Mouse (Mus musculus) heart, embryonic 14.5 days (tissue): ENCODE results near the gene Gnrhr. TPM values are rescaled to one million over a fixed set of nuclear protein-coding genes. Genes with fewer than 3 reads are reported as not detected.

Source experiments
- ATAC-seq: fragments of 200-750 bp; cut with Nextera tagmentation; 2 replicates; pipeline ENCODE4 v1.8.0; 2017; ENCODE audit warnings: low read depth, moderate TSS enrichment; ENCODE audit not compliant: insufficient number of reproducible peaks, insufficient read depth, low FRiP score
- H3K27ac ChIP-seq, 2 experiments: fragments of 200-500 bp in 1 of 2; fragments of 300-500 bp in 1 of 2; sonication (generic) in 1 of 2; replicated peaks in 1 of 2; 2 replicates each; pipeline ENCODE4 v1.5.1; 2012 to 2014; ENCODE audit warnings: low read depth in 2 of 2, low read length in 2 of 2, control low read depth in 1 of 2, mild to moderate bottlenecking in 1 of 2, mixed read lengths in 1 of 2; ENCODE audit not compliant: control insufficient read depth in 1 of 2, insufficient read depth in 1 of 2
- H3K27me3 ChIP-seq: fragments of 300-500 bp; sonication (generic); 2 replicates; pipeline ENCODE4 v1.6.1; 2014; ENCODE audit warnings: mild to moderate bottlenecking, low read length, control low read depth; ENCODE audit not compliant: control insufficient read depth, insufficient read depth
- H3K36me3 ChIP-seq: fragments of 300-500 bp; sonication (generic); 2 replicates; pipeline ENCODE4 v1.6.1; 2014; ENCODE audit warnings: mild to moderate bottlenecking, control low read depth, low read length, mixed read lengths; ENCODE audit not compliant: control insufficient read depth, insufficient read depth
- H3K4me1 ChIP-seq, 2 experiments: fragments of 200-500 bp in 1 of 2; fragments of 300-500 bp in 1 of 2; sonication (generic) in 1 of 2; 2 replicates each; pipeline ENCODE4 v1.6.1; 2012 to 2014; ENCODE audit warnings: low read length in 2 of 2, control low read depth in 1 of 2, mixed read lengths in 1 of 2; ENCODE audit not compliant: control insufficient read depth in 2 of 2, insufficient read depth in 2 of 2
- H3K4me2 ChIP-seq: fragments of 300-500 bp; sonication (generic); 2 replicates; pipeline ENCODE4 v1.6.1; 2014; ENCODE audit warnings: mild to moderate bottlenecking, low read length
- H3K4me3 ChIP-seq, 2 experiments: fragments of 200-500 bp in 1 of 2; fragments of 300-500 bp in 1 of 2; sonication (generic) in 1 of 2; 2 replicates each; pipeline ENCODE4 v1.5.1; 2012 to 2014; ENCODE audit warnings: low read length in 2 of 2, mild to moderate bottlenecking in 2 of 2, control low read depth in 1 of 2, low read depth in 1 of 2, moderate library complexity in 1 of 2; ENCODE audit not compliant: control insufficient read depth in 1 of 2, insufficient read depth in 1 of 2
- H3K9ac ChIP-seq: fragments of 300-500 bp; sonication (generic); 2 replicates; pipeline ENCODE4 v1.6.1; 2014; ENCODE audit warnings: mild to moderate bottlenecking, low read length
- H3K9me3 ChIP-seq: fragments of 300-500 bp; sonication (generic); 2 replicates; pipeline ENCODE4 v1.6.1; 2016; ENCODE audit warnings: low read length, control low read depth; ENCODE audit not compliant: control insufficient read depth
- WGBS: fragments of 180-500 bp; shearing (Covaris S2); extraction: QIAGEN DNeasy Blood & Tissue Kit; methylation state at CpG from one replicate; pipeline ENCODE4 v1.1.7; 2014; 5-methylcytosine and 5-hydroxymethylcytosine counted together
- polyA plus RNA-seq: library from polyadenylated mRNA; unstranded; fragments of >200 nt; fragmentation: Nextera tagmentation; extraction: Ambion mirVana; gene quantifications from 2 replicates; pipeline ENCODE4 v1.2.1, GENCODE M21; 2014

Gnrhr gene
- polyA plus RNA-seq: not detected in 2 replicates

GRCm38 (mm10) chr5:86197801-86198200 lies at the start of gene Gnrhr:
TSS of gene Gnrhr (minus strand) at chr5:86197901.
- 83% methylated on average over 10 of the region's 10 CpGs for WGBS
- Histone ChIP-seq H3K4me2 (no peak within 1 kb of the TSS), H3K4me3 (no peak within 1 kb of the TSS), H3K27me3 (no peaks in the 10 kb centered on the region), H3K4me1 (no peaks in the 10 kb centered on the region), H3K36me3 (no peaks in the 10 kb centered on the region), H3K9ac (no peak within 1 kb of the TSS), H3K27ac (no peak within 1 kb of the TSS), H3K9me3 (no peaks in the 10 kb centered on the region)
- no peak for ATAC-seq

GRCm38 (mm10) chr5:86246559-86246958 lies 48.9 kb upstream of the Gnrhr start:
- 85% methylated on average over 11 of the region's 11 CpGs for WGBS
- no peaks in the 10 kb centered on the region for H3K4me1 ChIP-seq
- no peaks in the 10 kb centered on the region for H3K9me3 ChIP-seq
- no peak overlapping the region for H3K27ac ChIP-seq
- no peak for ATAC-seq
- H3K36me3 ChIP-seq: no peaks in the 10 kb centered on the region
- H3K4me2 ChIP-seq: no peak overlapping the region
- H3K4me3 ChIP-seq: no peak overlapping the region
- no peak overlapping the region for H3K9ac ChIP-seq
- H3K27me3 ChIP-seq: no peaks in the 10 kb centered on the region

- no peak for ATAC-seq
- H3K27ac ChIP-seq: no peak overlapping the region
- no peak overlapping the region for H3K9ac ChIP-seq
- no peak overlapping the region for H3K4me2 ChIP-seq
- H3K27me3 ChIP-seq: no peaks in the 10 kb centered on the region
- H3K4me3 ChIP-seq: no peak overlapping the region
- no peaks in the 10 kb centered on the region for H3K36me3 ChIP-seq
- H3K4me1 ChIP-seq: no peaks in the 10 kb centered on the region
- no peaks in the 10 kb centered on the region for H3K9me3 ChIP-seq
- WGBS: 63% methylated on average over 1 of the region's 1 CpGs
Measured at GRCm38 (mm10) chr5:86244880-86245279, 47.2 kb upstream of the Gnrhr start.

- Histone ChIP-seq H3K9ac (no peak overlapping the region), H3K27ac (no peak overlapping the region), H3K4me3 (no peak overlapping the region), H3K36me3 (no peaks in the 10 kb centered on the region), H3K4me2 (no peak overlapping the region), H3K4me1 (no peaks in the 10 kb centered on the region), H3K27me3 (no peaks in the 10 kb centered on the region), H3K9me3 (no peaks in the 10 kb centered on the region)
- no peak for ATAC-seq
- 84% methylated on average over 3 of the region's 3 CpGs for WGBS
Measured at GRCm38 (mm10) chr5:86244275-86244674, 46.6 kb upstream of the Gnrhr start.

- 78% methylated on average over 5 of the region's 5 CpGs for WGBS
- H3K27ac ChIP-seq: no peak overlapping the region
- no peak for ATAC-seq
Measured at GRCm38 (mm10) chr5:86227156-86227853, 29.6 kb upstream of the Gnrhr start.

GRCm38 (mm10) chr5:86191356-86191755 lies 6.3 kb downstream of the Gnrhr start:
- no peaks in the 10 kb centered on the region for H3K27me3 ChIP-seq
- ATAC-seq: no peak
- H3K9me3 ChIP-seq: no peaks in the 10 kb centered on the region
- no peaks in the 10 kb centered on the region for H3K36me3 ChIP-seq
- no peaks in the 10 kb centered on the region for H3K4me1 ChIP-seq
- WGBS: 13% methylated on average over 4 of the region's 4 CpGs
- H3K4me2 ChIP-seq: no peak overlapping the region
- no peak overlapping the region for H3K9ac ChIP-seq
- no peak overlapping the region for H3K4me3 ChIP-seq
- H3K27ac ChIP-seq: no peak overlapping the region

More at GRCm38 (mm10) chr5:86227156-86227853, 29.6 kb upstream of the Gnrhr start:
- no peaks in the 10 kb centered on the region for H3K4me1 ChIP-seq
- H3K4me2 ChIP-seq: no peak overlapping the region
- no peaks in the 10 kb centered on the region for H3K36me3 ChIP-seq
- H3K4me3 ChIP-seq: no peak overlapping the region
- H3K9ac ChIP-seq: no peak overlapping the region
- no peaks in the 10 kb centered on the region for H3K27me3 ChIP-seq
- no peaks in the 10 kb centered on the region for H3K9me3 ChIP-seq

- H3K4me3 ChIP-seq: no peak overlapping the region
- no peaks in the 10 kb centered on the region for H3K36me3 ChIP-seq
- no peak for ATAC-seq
- H3K9me3 ChIP-seq: no peaks in the 10 kb centered on the region
- H3K4me2 ChIP-seq: no peak overlapping the region
- no peaks in the 10 kb centered on the region for H3K27me3 ChIP-seq
- no peaks in the 10 kb centered on the region for H3K4me1 ChIP-seq
- no peak overlapping the region for H3K9ac ChIP-seq
- H3K27ac ChIP-seq: no peak overlapping the region
- WGBS: 23% methylated on average over 5 of the region's 5 CpGs
Measured at GRCm38 (mm10) chr5:86190770-86191169, 6.9 kb downstream of the Gnrhr start.

GRCm38 (mm10) chr5:86190290-86190689 lies 7.4 kb downstream of the Gnrhr start:
- no peak overlapping the region for H3K4me2 ChIP-seq
- H3K9ac ChIP-seq: no peak overlapping the region
- no peaks in the 10 kb centered on the region for H3K36me3 ChIP-seq
- no peak overlapping the region for H3K4me3 ChIP-seq
- WGBS: 50% methylated on average over 15 of the region's 15 CpGs
- no peaks in the 10 kb centered on the region for H3K4me1 ChIP-seq
- H3K27me3 ChIP-seq: no peaks in the 10 kb centered on the region
- H3K9me3 ChIP-seq: no peaks in the 10 kb centered on the region
- H3K27ac ChIP-seq: no peak overlapping the region
- no peak for ATAC-seq
